Mouse (Mus musculus): ENCODE data around the gene Hemgn. TPM values are rescaled to one million over a fixed set of nuclear protein-coding genes. Genes with fewer than 3 reads are reported as not detected.

Gene Hemgn
- polyA plus RNA-seq, 1 experiment from 2014 or later: 1.1 TPM

Other genes with a start within 250 kb of the Hemgn start
- 13.9 and 15.5 TPM in 2 replicates for gene Xpa, start 217.2 kb downstream of the Hemgn start, polyA plus RNA-seq (2015; fragmentation: Nextera tagmentation; extraction: Ambion mirVana)
- not detected in 2 replicates for gene Foxe1, start 69.9 kb downstream of the Hemgn start, polyA plus RNA-seq (2015; fragmentation: Nextera tagmentation; extraction: Ambion mirVana)
- 7.8 and 8.7 TPM in 2 replicates for gene Trmo, start 24.1 kb downstream of the Hemgn start, polyA plus RNA-seq (2015; fragmentation: Nextera tagmentation; extraction: Ambion mirVana)
- gene Anp32b, start 37.4 kb upstream of the Hemgn start, polyA plus RNA-seq (2015; fragmentation: Nextera tagmentation; extraction: Ambion mirVana): 140 and 162 TPM in 2 replicates
- gene Nans, start 75.7 kb upstream of the Hemgn start, polyA plus RNA-seq (2015; fragmentation: Nextera tagmentation; extraction: Ambion mirVana): 48.0 and 63.1 TPM in 2 replicates
- gene Trim14, start 122.6 kb upstream of the Hemgn start, polyA plus RNA-seq (2015; fragmentation: Nextera tagmentation; extraction: Ambion mirVana): 1.7 and 3.7 TPM in 2 replicates
- 0.87 and 6.5 TPM in 2 replicates for gene Coro2a, start 188.7 kb upstream of the Hemgn start, polyA plus RNA-seq (2015; fragmentation: Nextera tagmentation; extraction: Ambion mirVana)
- 0.55 and 1.1 TPM in 2 replicates for gene Tbc1d2, start 236.7 kb upstream of the Hemgn start, polyA plus RNA-seq (2015; fragmentation: Nextera tagmentation; extraction: Ambion mirVana)

All from heart, embryonic 15.5 days (tissue).